Comparison of ENCODE assay signal across 8 mouse cellular contexts in genomic region chr8:70129309-70129952, GRCm38 (mm10). TPM values are rescaled to one million over a fixed set of nuclear protein-coding genes. Genes with fewer than 3 reads are reported as not detected.
DNase-seq lines count a peak whose midpoint lies in the region; ATAC-seq and TF ChIP-seq lines count a peak whose summit lies in the region.

No protein-coding gene starts in this region.

- H3K4me1 ChIP-seq in kidney, embryonic 14.5 days (ENCODE audit: control insufficient read depth, insufficient read depth, low read length) = 0 out of 2 replicates have a peak, but pooled peaks cover 5% of the 10 kb centered on the region
- peaks cover 14% of the 10 kb centered on the region for H3K4me1 ChIP-seq in hindbrain, postnatal 0 days (ENCODE audit: insufficient read depth, low read length)
- peaks cover 22% of the 10 kb centered on the region for H3K4me1 ChIP-seq in limb, embryonic 15.5 days

- 52% methylated on average over 9 of the region's 9 CpGs for WGBS in kidney, embryonic 14.5 days
- 38% methylated on average over 9 of the region's 9 CpGs for WGBS in hindbrain, postnatal 0 days
- 64% methylated on average over 9 of the region's 9 CpGs for WGBS in limb, embryonic 15.5 days

- peak; percentile 43 for DNase-seq in kidney, adult 18-20 months
- peak; percentile 77 for DNase-seq in adrenal gland, postnatal 10 days
- peak; percentile 72 to 78 for DNase-seq in frontal cortex, adult 2 months (ENCODE audit: extremely low spot score in 1 of 2, low spot score in 1 of 2)
- peak; percentile 83 for DNase-seq in hindbrain, postnatal 0 days (ENCODE audit: low spot score)
- no peak for DNase-seq in spleen, adult 12 weeks (ENCODE audit: low spot score)
- DNase-seq in liver = no peak

- no peak for ATAC-seq in kidney, embryonic 14.5 days (ENCODE audit: low FRiP score, low TSS enrichment)
- ATAC-seq in hindbrain, postnatal 0 days = peak; percentile 86
- ATAC-seq in limb, embryonic 15.5 days (ENCODE audit: insufficient number of reproducible peaks, low FRiP score, low TSS enrichment, low read depth) = no peak

- H3K4me2 ChIP-seq in kidney, embryonic 14.5 days (replicated peaks; ENCODE audit: low read depth, low read length) = no peak overlapping the region
- H3K4me2 ChIP-seq in hindbrain, postnatal 0 days (ENCODE audit: low read depth, low read length) = no peak overlapping the region
- H3K4me2 ChIP-seq in limb, embryonic 15.5 days = no peak overlapping the region

- peaks cover 15% of the 10 kb centered on the region for H3K36me3 ChIP-seq in kidney, embryonic 14.5 days (ENCODE audit: control insufficient read depth, insufficient read depth, low read length)
- H3K36me3 ChIP-seq in hindbrain, postnatal 0 days (ENCODE audit: insufficient read depth, low read length) = peaks cover 19% of the 10 kb centered on the region
- peaks cover 22% of the 10 kb centered on the region for H3K36me3 ChIP-seq in limb, embryonic 15.5 days

- no peak overlapping the region for H3K27ac ChIP-seq in kidney, embryonic 14.5 days (ENCODE audit: low read depth, low read length)
- H3K27ac ChIP-seq in hindbrain, postnatal 0 days = peak overlapping the region; percentile 71
- peak overlapping the region; percentile 38; the same call in 1 of the 2 replicates for H3K27ac ChIP-seq in limb, embryonic 15.5 days

- H3K4me3 ChIP-seq in kidney, embryonic 14.5 days (ENCODE audit: low read length) = no peak overlapping the region
- H3K4me3 ChIP-seq in hindbrain, postnatal 0 days (ENCODE audit: low read length) = no peak overlapping the region
- no peak overlapping the region for H3K4me3 ChIP-seq in limb, embryonic 15.5 days

- no peak for TF ChIP-seq CTCF in hindbrain, postnatal 0 days (IDR thresholded peaks at IDR 0.05; ENCODE audit: low read depth)

- H3K27me3 ChIP-seq in kidney, embryonic 14.5 days (ENCODE audit: control insufficient read depth, insufficient read depth, low read length) = peaks cover 4% of the 10 kb centered on the region; the same call in 1 of the 2 replicates
- H3K27me3 ChIP-seq in hindbrain, postnatal 0 days (ENCODE audit: insufficient read depth, low read length) = no peaks in the 10 kb centered on the region
- no peaks in the 10 kb centered on the region for H3K27me3 ChIP-seq in limb, embryonic 15.5 days

- no peak overlapping the region for H3K9ac ChIP-seq in kidney, embryonic 14.5 days (ENCODE audit: low read depth, low read length)
- no peak overlapping the region for H3K9ac ChIP-seq in hindbrain, postnatal 0 days (replicated peaks; ENCODE audit: low read length)
- no peak overlapping the region for H3K9ac ChIP-seq in limb, embryonic 15.5 days

- H3K9me3 ChIP-seq in kidney, embryonic 14.5 days (ENCODE audit: control insufficient read depth, low read length) = no peaks in the 10 kb centered on the region
- H3K9me3 ChIP-seq in hindbrain, postnatal 0 days (ENCODE audit: low read length) = no peaks in the 10 kb centered on the region
- no peaks in the 10 kb centered on the region for H3K9me3 ChIP-seq in limb, embryonic 15.5 days

RNA-seq across cellular contexts. Expression of gene Nr2c2ap, which starts 1.7 kb away (rescaled TPM):
- polyA plus RNA-seq in kidney, embryonic 14.5 days (2014; fragmentation: Nextera tagmentation; extraction: Ambion mirVana) = 25.5 and 40.7 TPM in 2 replicates
- total RNA-seq in adrenal gland, postnatal 10 days (2021) = 10 to 100 TPM; 15.7 to 16.1 TPM
- polyA plus RNA-seq in frontal cortex, adult 2 months (2012; rRNA removed) = 23.7 and 23.8 TPM in 2 replicates
- 6.1 and 9.4 TPM in 2 replicates for total RNA-seq in hindbrain, postnatal 0 days (2014; rRNA removed)
- 48.5 and 50.2 TPM in 2 replicates for polyA plus RNA-seq in hindbrain, postnatal 0 days (2015; fragmentation: Nextera tagmentation; extraction: Ambion mirVana)
- polyA plus RNA-seq in limb, embryonic 15.5 days (2015; fragmentation: Nextera tagmentation; extraction: Ambion mirVana) = 31.2 and 33.3 TPM in 2 replicates

RNA-seq across cellular contexts. Expression of gene Ncan, which starts 8.8 kb away (rescaled TPM):
- polyA plus RNA-seq in kidney, embryonic 14.5 days (2014; fragmentation: Nextera tagmentation; extraction: Ambion mirVana) = 0.07 and 0.19 TPM in 2 replicates
- 1 to 10 TPM in 1 of 2 experiments, under 1 TPM in 1; 0.81 to 1.2 TPM for total RNA-seq in adrenal gland, postnatal 10 days (2021)
- 98.8 and 102 TPM in 2 replicates for polyA plus RNA-seq in frontal cortex, adult 2 months (2012; rRNA removed)
- total RNA-seq in hindbrain, postnatal 0 days (2014; rRNA removed) = 429 and 473 TPM in 2 replicates
- polyA plus RNA-seq in hindbrain, postnatal 0 days (2015; fragmentation: Nextera tagmentation; extraction: Ambion mirVana) = 155 and 183 TPM in 2 replicates
- 0.35 and 0.50 TPM in 2 replicates for polyA plus RNA-seq in limb, embryonic 15.5 days (2015; fragmentation: Nextera tagmentation; extraction: Ambion mirVana)

RNA-seq across cellular contexts. Expression of gene Rfxank, which starts 9.5 kb away (rescaled TPM):
- polyA plus RNA-seq in kidney, embryonic 14.5 days (2014; fragmentation: Nextera tagmentation; extraction: Ambion mirVana) = 18.6 and 19.6 TPM in 2 replicates
- 10 to 100 TPM; 18.0 to 23.9 TPM for total RNA-seq in adrenal gland, postnatal 10 days (2021)
- 18.6 and 18.7 TPM in 2 replicates for polyA plus RNA-seq in frontal cortex, adult 2 months (2012; rRNA removed)
- 13.8 and 20.5 TPM in 2 replicates for total RNA-seq in hindbrain, postnatal 0 days (2014; rRNA removed)
- polyA plus RNA-seq in hindbrain, postnatal 0 days (2015; fragmentation: Nextera tagmentation; extraction: Ambion mirVana) = 8.4 and 9.7 TPM in 2 replicates
- 20.2 and 20.9 TPM in 2 replicates for polyA plus RNA-seq in limb, embryonic 15.5 days (2015; fragmentation: Nextera tagmentation; extraction: Ambion mirVana)

RNA-seq across cellular contexts. Expression of gene Borcs8, which starts 9.9 kb away (rescaled TPM):
- polyA plus RNA-seq in kidney, embryonic 14.5 days (2014; fragmentation: Nextera tagmentation; extraction: Ambion mirVana) = 49.6 and 64.5 TPM in 2 replicates
- 10 to 100 TPM; 45.0 to 48.5 TPM for total RNA-seq in adrenal gland, postnatal 10 days (2021)
- 99.2 and 100 TPM in 2 replicates for polyA plus RNA-seq in frontal cortex, adult 2 months (2012; rRNA removed)
- 71.4 and 74.0 TPM in 2 replicates for total RNA-seq in hindbrain, postnatal 0 days (2014; rRNA removed)
- polyA plus RNA-seq in hindbrain, postnatal 0 days (2015; fragmentation: Nextera tagmentation; extraction: Ambion mirVana) = 47.5 and 55.0 TPM in 2 replicates
- 54.1 and 55.2 TPM in 2 replicates for polyA plus RNA-seq in limb, embryonic 15.5 days (2015; fragmentation: Nextera tagmentation; extraction: Ambion mirVana)

RNA-seq across cellular contexts. Expression of gene Mef2b, which starts 10.1 kb away (rescaled TPM):
- polyA plus RNA-seq in kidney, embryonic 14.5 days (2014; fragmentation: Nextera tagmentation; extraction: Ambion mirVana) = 0.30 and 0.97 TPM in 2 replicates
- total RNA-seq in adrenal gland, postnatal 10 days (2021) = under 1 TPM; 0.36 to 0.54 TPM
- polyA plus RNA-seq in frontal cortex, adult 2 months (2012; rRNA removed) = 0.34 and 0.65 TPM in 2 replicates
- 0.40 and 0.52 TPM in 2 replicates for total RNA-seq in hindbrain, postnatal 0 days (2014; rRNA removed)
- 0.90 and 1.1 TPM in 2 replicates for polyA plus RNA-seq in hindbrain, postnatal 0 days (2015; fragmentation: Nextera tagmentation; extraction: Ambion mirVana)
- 0.19 and 0.48 TPM in 2 replicates for polyA plus RNA-seq in limb, embryonic 15.5 days (2015; fragmentation: Nextera tagmentation; extraction: Ambion mirVana)

Comparison
In these comparisons a context has a peak if more than half of its experiments do, and no peak if none do; other contexts are left out.
1. DNase-seq: peak in kidney, adult 18-20 months (single experiment), adrenal gland, postnatal 10 days (single experiment), frontal cortex, adult 2 months (2 of 2) and hindbrain, postnatal 0 days (single experiment); none in spleen, adult 12 weeks (single experiment) and liver (single experiment).
2. RNA of gene Ncan, which starts 8.8 kb away (polyA plus RNA-seq): 155 to 183 TPM in hindbrain, postnatal 0 days and 98.8 to 102 TPM in frontal cortex, adult 2 months; 0.35 to 0.50 TPM in limb, embryonic 15.5 days and 0.07 to 0.19 TPM in kidney, embryonic 14.5 days; every median in the first group is over 10 times any median in the second.